Mouse (Mus musculus): ENCODE results near the gene Ccdc33. TPM values are rescaled to one million over a fixed set of nuclear protein-coding genes. Genes with fewer than 3 reads are reported as not detected.
A peak's percentile ranks its signal among the peaks of the same experiment; 100 is the strongest.

Gene Ccdc33
- total RNA-seq, 2 experiments from 2014 or later = not detected

DNA sequence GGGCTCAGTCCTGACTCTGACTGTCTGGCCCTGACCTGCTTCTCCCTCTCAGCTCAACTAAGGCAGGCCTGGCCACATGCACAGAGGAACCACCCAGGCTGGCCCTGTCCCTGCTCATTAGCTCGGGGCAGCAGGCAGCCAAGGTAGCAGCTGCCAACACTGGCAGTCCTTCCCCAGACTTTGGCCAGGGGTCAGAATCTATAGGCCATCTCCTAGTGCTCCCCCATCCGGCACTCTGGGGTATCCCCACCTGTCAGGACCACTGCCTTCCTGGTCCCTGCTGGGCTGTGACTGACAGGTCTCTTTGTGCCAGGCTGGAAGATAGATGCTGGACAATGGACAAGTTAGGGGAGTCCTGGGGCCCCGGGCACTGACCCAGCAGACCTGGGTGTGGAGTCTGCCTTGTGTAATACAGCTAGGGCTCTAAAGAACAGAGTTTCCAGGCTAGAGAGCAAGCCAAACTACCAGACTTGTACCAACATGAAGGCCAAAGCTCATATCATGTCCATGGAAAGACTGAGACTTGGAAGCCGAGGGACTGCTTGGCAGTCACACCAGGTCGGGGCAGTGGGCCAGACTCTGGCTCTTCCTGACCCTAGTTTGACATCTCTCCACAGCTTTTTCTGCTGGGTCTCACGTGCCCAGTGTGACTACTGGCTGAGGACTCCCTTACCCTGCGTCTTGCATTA, 25.9 kb downstream of the Ccdc33 start:
- DNase-seq (ENCODE audit: low spot score) = peak; percentile 69

- peak; percentile 58 for DNase-seq (ENCODE audit: low spot score)
These were observed 26.8 kb downstream of the Ccdc33 start for GRCm38 (mm10) chr9:58091623-58092425.

GRCm38 (mm10) chr9:58087277-58087998, 31.2 kb downstream of the Ccdc33 start:
- no peak for DNase-seq (ENCODE audit: low spot score)

DNA sequence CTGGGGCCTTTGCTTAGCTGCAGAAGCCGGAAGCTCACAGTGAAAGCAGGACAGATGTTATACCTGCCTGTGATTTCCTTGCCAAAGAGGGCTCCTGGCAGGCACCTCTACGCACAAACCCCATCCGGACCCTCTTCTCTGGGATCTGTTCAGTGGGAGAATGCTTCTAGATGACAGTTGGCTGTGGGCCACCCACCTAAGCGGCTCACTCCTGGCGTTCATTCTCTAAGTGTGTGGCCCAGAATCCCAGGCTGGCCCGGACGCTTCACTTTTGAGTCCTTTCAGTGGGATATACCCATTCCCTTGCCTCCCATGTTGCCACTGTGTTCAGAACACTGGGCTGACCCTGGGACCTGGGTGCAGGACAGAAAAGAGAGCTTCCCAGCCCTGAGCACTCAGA, 31.8 kb downstream of the Ccdc33 start:
- no peak for DNase-seq (ENCODE audit: low spot score)

- DNase-seq (ENCODE audit: low spot score) = no peak
These were observed 32.4 kb downstream of the Ccdc33 start for GRCm38 (mm10) chr9:58086203-58086602.

DNA sequence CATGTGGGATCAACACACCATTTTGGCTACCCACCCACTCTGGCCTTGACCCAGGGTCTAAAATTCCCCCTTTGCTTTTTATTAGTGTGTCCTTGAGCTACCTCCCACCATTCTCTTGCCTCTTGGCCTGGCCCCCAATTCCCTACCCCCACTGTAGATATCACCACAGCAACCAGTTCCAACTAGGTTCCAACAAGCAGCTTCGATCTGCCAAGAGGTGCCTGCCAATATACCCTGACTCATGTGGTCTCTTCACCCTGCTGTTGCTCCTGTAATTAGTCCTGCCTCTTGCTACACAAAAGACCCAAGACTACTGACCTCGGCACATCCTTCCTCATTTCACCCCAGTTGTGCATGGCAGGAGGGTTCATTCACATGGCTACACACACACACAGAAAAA, 33.5 kb downstream of the Ccdc33 start:
- no peak for DNase-seq (ENCODE audit: low spot score)

GRCm38 (mm10) chr9:58084586-58084985, 34.0 kb downstream of the Ccdc33 start:
- DNase-seq (ENCODE audit: low spot score) = no peak

GRCm38 (mm10) chr9:58074561-58074960, 44.1 kb downstream of the Ccdc33 start:
- no peak for DNase-seq (ENCODE audit: low spot score)

DNA sequence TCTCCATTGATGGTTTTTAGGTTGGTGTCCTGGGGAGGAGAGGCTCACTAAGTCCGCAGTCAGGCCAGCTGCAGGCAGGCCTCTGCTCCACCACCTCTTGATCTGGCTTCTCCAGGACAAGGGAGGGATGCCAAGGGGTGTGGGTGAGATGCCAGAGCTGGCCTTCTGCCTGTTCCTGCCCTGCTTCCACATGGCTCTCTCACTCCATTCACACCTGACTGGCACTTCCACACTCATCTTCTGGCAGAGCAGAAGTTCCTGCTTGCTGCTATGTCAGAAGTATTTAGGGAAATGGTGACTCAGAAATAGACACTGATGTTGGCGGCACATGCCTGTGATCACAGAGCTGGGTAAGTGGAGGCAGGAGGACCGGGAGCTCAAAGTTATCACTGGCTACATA, 51.1 kb downstream of the Ccdc33 start:
- no peak for DNase-seq (ENCODE audit: low spot score)

GRCm38 (mm10) chr9:58066731-58067095, 51.9 kb downstream of the Ccdc33 start:
- DNase-seq (ENCODE audit: low spot score) = no peak

DNA sequence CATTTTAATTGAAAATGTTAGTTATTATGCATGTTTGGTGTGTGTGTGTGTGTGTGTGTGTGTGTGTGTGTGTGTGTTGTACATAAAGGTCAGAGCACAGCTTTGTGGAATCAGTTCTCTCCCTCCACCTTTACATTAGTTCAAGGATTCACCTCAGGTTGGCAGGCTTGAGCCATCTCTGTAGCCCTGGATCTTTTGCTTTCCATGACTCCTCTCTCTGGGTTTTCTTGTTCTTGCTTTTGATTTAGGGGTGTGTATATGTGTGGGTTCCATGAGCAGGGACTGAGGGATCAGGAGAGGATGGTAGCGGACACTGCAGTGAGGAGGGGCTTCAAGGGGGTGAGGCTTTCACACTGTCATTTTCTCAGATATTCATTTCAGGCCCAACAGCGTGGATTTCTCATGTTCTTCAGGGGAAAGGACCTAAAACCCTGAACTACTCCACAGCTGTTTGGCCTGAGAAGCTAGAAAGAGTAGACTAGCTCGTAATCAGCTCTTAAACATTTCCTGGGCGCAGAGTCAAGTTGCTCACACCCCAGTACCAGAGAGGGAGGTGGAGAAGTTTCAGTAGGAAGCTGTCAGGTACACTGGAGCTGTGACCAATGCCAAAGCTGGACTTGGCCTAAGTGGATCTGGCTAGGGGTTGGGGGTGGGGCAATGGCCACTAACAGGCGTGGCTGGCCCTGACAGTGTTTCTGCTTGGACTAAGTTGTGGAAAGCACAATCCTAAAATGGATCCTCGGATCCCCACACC, 52.5 kb downstream of the Ccdc33 start:
- no peak for DNase-seq (ENCODE audit: low spot score)

- DNase-seq (ENCODE audit: low spot score) = no peak
These were observed 53.1 kb downstream of the Ccdc33 start for GRCm38 (mm10) chr9:58065532-58065931.

- DNase-seq (ENCODE audit: low spot score) = no peak
These were observed 55.1 kb downstream of the Ccdc33 start, which contains the start of gene Stra6 for GRCm38 (mm10) chr9:58063531-58063930. Stra6 (plus strand) TSS chr9:58063788.

GRCm38 (mm10) chr9:58060677-58061667, 57.7 kb downstream of the Ccdc33 start:
- DNase-seq (ENCODE audit: low spot score) = no peak

DNA sequence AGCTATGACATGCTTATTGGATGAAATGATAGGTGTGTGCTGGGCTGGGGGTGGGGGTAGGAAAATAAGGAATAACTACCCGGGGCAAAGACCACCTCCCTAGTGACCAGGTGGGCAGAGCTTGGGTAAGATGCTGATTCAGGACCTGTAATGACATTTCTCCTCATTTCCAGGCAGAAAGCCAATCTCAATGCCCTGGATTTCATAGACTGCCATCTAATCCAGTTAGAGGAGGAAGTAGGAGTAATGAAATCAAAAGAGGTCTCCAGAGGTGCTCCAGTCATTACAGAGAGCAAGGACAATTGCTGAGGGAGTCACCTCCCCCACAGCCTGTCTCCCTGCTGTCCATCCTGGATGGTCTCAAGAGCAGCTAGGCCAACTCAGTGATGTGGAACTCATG, 58.7 kb downstream of the Ccdc33 start:
- no peak for DNase-seq (ENCODE audit: low spot score)

GRCm38 (mm10) chr9:58055666-58056065, 63.0 kb downstream of the Ccdc33 start:
- DNase-seq (ENCODE audit: low spot score) = no peak

DNA sequence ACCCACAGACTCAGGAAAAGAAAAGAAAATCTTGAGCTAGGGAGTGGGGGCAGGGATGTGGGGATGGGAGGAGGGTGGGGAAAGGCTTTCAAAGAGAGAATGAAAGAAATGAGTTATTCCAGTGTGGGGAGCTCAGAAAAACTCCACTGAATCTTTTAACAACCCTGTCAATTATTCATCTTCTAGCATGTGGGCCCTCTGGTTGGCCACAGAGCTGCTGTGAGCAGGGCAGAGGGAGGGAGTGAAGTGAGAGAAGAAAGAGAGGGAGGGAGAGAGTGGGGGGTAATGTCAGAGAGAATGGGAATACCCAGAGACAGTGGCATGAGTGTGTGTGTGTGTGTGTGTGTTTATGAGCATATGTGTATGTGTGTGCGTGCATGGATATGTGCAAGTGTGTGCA, 64.6 kb downstream of the Ccdc33 start:
- DNase-seq (ENCODE audit: low spot score) = no peak

DNA sequence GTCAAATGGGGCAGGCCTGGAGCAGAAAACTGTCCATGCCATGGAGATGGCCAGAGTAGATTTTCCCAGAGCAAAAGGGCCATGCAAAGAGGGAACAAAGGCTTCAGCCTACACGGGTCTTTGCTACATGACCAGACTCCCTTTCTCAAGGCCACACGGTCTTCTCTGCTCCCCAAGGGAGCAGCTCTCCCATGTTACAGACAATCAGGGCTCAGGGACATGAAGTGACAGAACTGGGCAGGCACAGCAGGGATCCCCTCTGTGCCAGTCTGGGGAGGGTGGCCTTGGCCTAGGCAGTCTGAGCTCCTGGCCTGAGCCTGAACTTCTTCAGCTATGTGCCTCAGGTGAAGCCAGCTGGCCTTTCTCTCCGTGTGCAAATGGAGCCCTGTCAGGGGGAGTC, 65.1 kb downstream of the Ccdc33 start:
- no peak for DNase-seq (ENCODE audit: low spot score)

- DNase-seq (ENCODE audit: low spot score) = peak; percentile 45
These were observed 65.5 kb downstream of the Ccdc33 start for GRCm38 (mm10) chr9:58053102-58053501.

GRCm38 (mm10) chr9:58051937-58052336, 66.7 kb downstream of the Ccdc33 start:
- DNase-seq (ENCODE audit: low spot score) = no peak

All from gastrocnemius, adult 18-20 months (tissue).